Mouse (Mus musculus): ENCODE measurements around the gene Map3k6.

GRCm38 (mm10) chr4:133265759-133266158 is 25.1 kb downstream of the Map3k6 start:
- no peak for TF ChIP-seq CTCF (IDR thresholded peaks at IDR 0.05; ENCODE audit: borderline replicate concordance, insufficient read depth, low read length)
- TF ChIP-seq POLR2A (IDR thresholded peaks at IDR 0.05; ENCODE audit: low read depth, low read length) = no peak
